Mouse (Mus musculus) neural tube, embryonic 10.5 days (tissue): ENCODE measurements around the gene Tas1r1.
"Not testable (repeated sequence)": the region's sequence is repeated elsewhere in the genome, so short reads cannot be mapped to it uniquely, and the experiment has no call there.

Experiments
- DNase-seq: peaks from one replicate; pipeline ENCODE4 v3.0.0-alpha.2; 2017; ENCODE audit warnings: low spot score; ENCODE audit errors: extremely low spot score

Gene Tas1r1

GRCm38 (mm10) chr4:152044609-152045008, 6.2 kb upstream of the Tas1r1 start:
- no peak for DNase-seq

GRCm38 (mm10) chr4:152043171-152043570, 4.8 kb upstream of the Tas1r1 start:
- no peak for DNase-seq

- DNase-seq, result no peak
Measured at GRCm38 (mm10) chr4:152041924-152042641, 3.7 kb upstream of the Tas1r1 start.

- no peak for DNase-seq
Measured at GRCm38 (mm10) chr4:152039831-152040310, 1.5 kb upstream of the Tas1r1 start.

- DNase-seq, result peak; percentile 96
Measured at GRCm38 (mm10) chr4:152038985-152039830, 840 bp upstream of the Tas1r1 start, which contains the start of gene Nol9. Nol9 (plus strand) TSS chr4:152039321.

GRCm38 (mm10) chr4:152036464-152036863, 1.9 kb downstream of the Tas1r1 start:
- DNase-seq, result not testable (repeated sequence)

GRCm38 (mm10) chr4:152032922-152033321, 5.4 kb downstream of the Tas1r1 start:
- DNase-seq, result no peak

GRCm38 (mm10) chr4:152029997-152030396, 8.4 kb downstream of the Tas1r1 start:
- no peak for DNase-seq

GRCm38 (mm10) chr4:152029087-152029486, 9.3 kb downstream of the Tas1r1 start:
- DNase-seq, result no peak

- no peak for DNase-seq
Measured at GRCm38 (mm10) chr4:152028456-152028855, 9.9 kb downstream of the Tas1r1 start.

- DNase-seq, result peak; percentile 92
Measured at GRCm38 (mm10) chr4:152027524-152027923, 10.8 kb downstream of the Tas1r1 start, which contains the start of gene Zbtb48. Zbtb48 (minus strand) TSS chr4:152027671.

- DNase-seq, result no peak
Measured at GRCm38 (mm10) chr4:152026751-152027508, 11.4 kb downstream of the Tas1r1 start.

- DNase-seq, result no peak
Measured at GRCm38 (mm10) chr4:152024525-152024924, 13.8 kb downstream of the Tas1r1 start.

- DNase-seq, result no peak
Measured at GRCm38 (mm10) chr4:152022506-152022905, 15.9 kb downstream of the Tas1r1 start.

- DNase-seq, result no peak
Measured at GRCm38 (mm10) chr4:152021568-152022097, 16.7 kb downstream of the Tas1r1 start.

GRCm38 (mm10) chr4:152020024-152020423, 18.3 kb downstream of the Tas1r1 start:
- DNase-seq, result no peak

- no peak for DNase-seq
Measured at GRCm38 (mm10) chr4:152019073-152019472, 19.3 kb downstream of the Tas1r1 start.

- no peak for DNase-seq
Measured at GRCm38 (mm10) chr4:152013036-152013813, 25.1 kb downstream of the Tas1r1 start.

GRCm38 (mm10) chr4:152012109-152012508, 26.3 kb downstream of the Tas1r1 start:
- DNase-seq, result no peak

- DNase-seq, result no peak
Measured at GRCm38 (mm10) chr4:152011171-152011760, 27.1 kb downstream of the Tas1r1 start.
